Mouse (Mus musculus): ENCODE results near the gene Sbp. TPM values are rescaled to one million over a fixed set of nuclear protein-coding genes. Genes with fewer than 3 reads are reported as not detected.

The Sbp gene
- polyA plus RNA-seq, 1 experiment from 2014 or later: not detected

DNA sequence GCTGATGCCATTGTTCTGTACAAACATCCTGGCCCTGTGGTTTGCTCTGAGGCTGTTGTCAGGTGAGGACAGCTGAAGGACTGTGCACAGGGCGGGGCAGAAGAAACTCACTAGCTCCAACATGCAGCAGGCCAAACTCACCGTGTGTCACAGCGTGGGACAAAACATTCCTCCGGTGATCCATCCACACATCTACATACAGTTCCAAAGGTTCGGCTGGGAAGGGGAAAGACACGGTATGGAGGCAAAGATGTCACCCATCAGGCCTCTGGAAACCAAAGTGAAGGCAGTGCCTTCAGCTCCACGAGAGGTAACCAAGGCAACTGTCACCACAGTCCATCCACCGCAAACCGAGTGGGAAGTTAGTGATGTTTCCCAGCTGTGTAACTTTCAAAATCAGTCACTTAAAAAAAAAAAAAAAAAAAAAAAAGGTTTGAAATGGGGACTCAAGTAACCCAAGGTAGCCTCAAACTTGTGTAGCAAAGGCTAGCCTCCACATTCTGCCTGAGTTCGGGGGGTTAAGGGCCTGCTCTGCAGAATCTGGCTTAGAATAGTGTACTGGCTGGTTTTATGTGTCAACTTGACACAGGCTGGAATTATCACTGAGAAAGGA lies 38.9 kb downstream of the Sbp start, which contains the start of gene Prss30:
Gene Prss30, minus strand, starts transcription at position 270 of the 613 bp plus-strand sequence.
- DNase-seq (ENCODE audit: low spot score): no peak
- no peaks in the 10 kb centered on the region for H3K36me3 ChIP-seq (ENCODE audit: control insufficient read depth, insufficient read depth, low read length)
- H3K9me3 ChIP-seq (replicated peaks; ENCODE audit: control insufficient read depth, low read length): no peaks in the 10 kb centered on the region
- no peaks in the 10 kb centered on the region for H3K27me3 ChIP-seq (replicated peaks; ENCODE audit: control insufficient read depth, insufficient read depth, low read length)
- ATAC-seq: no peak
- no peak within 1 kb of the TSS for H3K9ac ChIP-seq (ENCODE audit: low read length)
- H3K4me3 ChIP-seq (ENCODE audit: low read depth, low read length): no peak within 1 kb of the TSS
- WGBS: 87% methylated on average over 10 of the region's 10 CpGs
- H3K27ac ChIP-seq (ENCODE audit: low read depth, low read length): no peak within 1 kb of the TSS
- H3K4me2 ChIP-seq (ENCODE audit: low read length): no peak within 1 kb of the TSS
- no peaks in the 10 kb centered on the region for H3K4me1 ChIP-seq (ENCODE audit: control insufficient read depth, insufficient read depth, low read length)

DNA sequence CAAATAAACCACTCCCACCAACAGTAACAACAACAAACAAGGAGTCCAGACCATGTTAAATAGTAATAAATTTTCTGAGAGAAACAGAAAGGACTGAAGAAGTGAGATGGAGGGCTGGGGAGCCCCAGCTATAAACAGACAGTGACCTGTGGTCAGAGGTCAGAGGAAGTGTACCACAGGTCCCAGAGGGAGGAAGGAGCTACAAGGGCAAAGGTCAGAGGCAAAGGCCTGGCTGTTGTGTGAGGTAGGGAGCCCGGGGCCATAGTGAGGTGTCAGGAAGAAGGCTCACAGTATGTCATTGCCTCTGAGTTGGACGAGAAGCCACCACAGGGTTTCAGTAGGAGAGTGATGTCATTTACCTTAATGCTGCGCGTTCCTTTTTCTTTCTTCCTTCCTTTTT lies 41.4 kb downstream of the Sbp start:
- H3K27me3 ChIP-seq (replicated peaks; ENCODE audit: control insufficient read depth, insufficient read depth, low read length): no peaks in the 10 kb centered on the region
- no peak for DNase-seq (ENCODE audit: low spot score)
- H3K4me2 ChIP-seq (ENCODE audit: low read length): no peak overlapping the region
- H3K4me3 ChIP-seq (ENCODE audit: low read depth, low read length): no peak overlapping the region
- H3K9me3 ChIP-seq (replicated peaks; ENCODE audit: control insufficient read depth, low read length): no peaks in the 10 kb centered on the region
- H3K36me3 ChIP-seq (ENCODE audit: control insufficient read depth, insufficient read depth, low read length): no peaks in the 10 kb centered on the region
- no peak overlapping the region for H3K27ac ChIP-seq (ENCODE audit: low read depth, low read length)
- no peak overlapping the region for H3K9ac ChIP-seq (ENCODE audit: low read length)
- whole genome bisulfite sequencing: 78% methylated on average over 4 of the region's 4 CpGs
- ATAC-seq: no peak
- H3K4me1 ChIP-seq (ENCODE audit: control insufficient read depth, insufficient read depth, low read length): no peaks in the 10 kb centered on the region

DNA sequence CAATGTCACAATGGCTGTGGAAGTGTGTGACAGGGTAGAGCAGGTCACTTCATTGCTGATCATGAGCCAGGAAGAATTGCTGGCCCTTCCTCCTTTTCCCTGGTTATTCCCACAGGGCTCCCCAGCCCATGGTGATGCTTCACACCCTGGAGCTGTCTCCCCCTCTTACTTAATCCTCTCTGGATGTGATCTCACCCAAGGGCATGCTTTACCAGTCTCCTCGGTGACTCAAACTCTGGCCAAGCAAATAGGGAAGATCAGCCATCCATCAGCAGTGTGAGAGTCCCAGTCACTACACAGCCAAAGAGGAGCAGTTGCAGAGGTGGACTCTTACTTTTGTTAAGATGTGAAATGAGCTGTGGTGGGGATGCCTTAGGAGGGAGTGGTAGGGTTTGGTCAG lies 43.5 kb downstream of the Sbp start:
- ATAC-seq (no peak), DNase-seq (ENCODE audit: low spot score) (no peak)
- H3K9ac ChIP-seq (ENCODE audit: low read length): no peak overlapping the region
- 89% methylated on average over 1 of the region's 1 CpGs for WGBS
- no peak overlapping the region for H3K4me3 ChIP-seq (ENCODE audit: low read depth, low read length)
- no peaks in the 10 kb centered on the region for H3K27me3 ChIP-seq (replicated peaks; ENCODE audit: control insufficient read depth, insufficient read depth, low read length)
- H3K4me2 ChIP-seq (ENCODE audit: low read length): no peak overlapping the region
- no peaks in the 10 kb centered on the region for H3K36me3 ChIP-seq (ENCODE audit: control insufficient read depth, insufficient read depth, low read length)
- H3K27ac ChIP-seq (ENCODE audit: low read depth, low read length): no peak overlapping the region
- H3K9me3 ChIP-seq (replicated peaks; ENCODE audit: control insufficient read depth, low read length): no peaks in the 10 kb centered on the region
- H3K4me1 ChIP-seq (ENCODE audit: control insufficient read depth, insufficient read depth, low read length): no peaks in the 10 kb centered on the region

DNA sequence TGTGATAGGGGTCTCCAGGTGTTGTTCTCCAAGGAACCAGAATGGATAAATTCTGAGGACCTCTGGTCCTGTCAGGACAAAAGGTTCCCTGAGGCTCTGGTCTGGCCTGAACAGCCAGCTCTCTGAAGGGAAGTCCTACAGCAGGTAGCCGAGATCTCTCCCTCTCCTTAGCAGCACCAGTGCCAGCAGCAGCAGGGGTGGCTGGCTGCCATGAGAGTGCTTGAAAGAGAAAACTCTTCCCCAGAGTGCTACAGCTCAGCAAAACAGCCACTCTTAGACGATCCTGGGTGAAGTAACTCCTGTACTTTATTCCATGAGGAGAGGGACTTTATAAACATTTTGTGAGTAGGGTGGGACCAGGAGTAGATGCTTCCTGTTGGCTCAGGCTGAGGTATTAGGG lies 48.3 kb downstream of the Sbp start:
- H3K4me3 ChIP-seq (ENCODE audit: low read depth, low read length): no peak overlapping the region
- DNase-seq (ENCODE audit: low spot score): no peak
- ATAC-seq: no peak

DNA sequence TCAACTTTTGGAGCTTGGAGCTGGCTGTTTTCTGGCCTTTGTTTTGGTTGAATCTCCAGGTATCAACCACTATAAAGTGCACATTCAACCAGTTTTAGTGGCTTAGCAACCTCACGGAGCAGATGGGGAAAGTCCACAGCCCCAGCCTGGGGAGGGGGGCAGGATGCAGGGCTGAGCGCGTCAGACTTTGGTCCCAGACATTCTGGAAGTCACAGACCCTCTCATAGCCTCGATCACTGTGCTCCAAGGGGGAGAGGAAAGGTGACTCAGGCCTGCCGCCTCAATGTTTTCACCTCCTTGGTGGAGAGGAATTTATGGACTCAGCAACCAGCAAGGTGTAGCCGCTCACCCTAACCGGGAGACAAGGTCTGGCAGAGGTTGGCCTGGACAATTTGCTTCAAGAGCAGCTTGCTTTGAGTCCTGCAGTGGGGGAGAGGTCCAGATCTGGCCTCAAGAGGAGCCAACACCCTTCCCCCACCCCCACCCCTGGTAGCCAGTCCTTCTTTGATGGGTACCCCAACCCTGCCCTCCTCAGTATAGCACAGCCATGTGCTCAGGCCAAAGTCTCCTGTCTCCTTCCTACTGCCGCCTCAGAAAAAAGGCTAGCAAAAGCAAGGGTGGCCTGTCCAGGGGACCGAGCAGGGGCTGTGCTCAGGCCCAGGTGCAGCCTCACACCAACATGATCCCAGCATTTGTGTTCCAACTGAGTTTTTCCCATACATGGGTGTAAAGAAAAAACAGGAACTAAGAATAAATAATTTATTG lies 51.5 kb downstream of the Sbp start:
- Histone ChIP-seq H3K27ac (ENCODE audit: low read depth, low read length) (no peak overlapping the region), H3K4me2 (ENCODE audit: low read length) (peak overlapping the region; percentile 48), H3K9me3 (replicated peaks; ENCODE audit: control insufficient read depth, low read length) (no peaks in the 10 kb centered on the region), H3K9ac (ENCODE audit: low read length) (peak overlapping the region; percentile 45; the same call in 1 of the 2 replicates), H3K27me3 (replicated peaks; ENCODE audit: control insufficient read depth, insufficient read depth, low read length) (no peaks in the 10 kb centered on the region), H3K36me3 (ENCODE audit: control insufficient read depth, insufficient read depth, low read length) (no peaks in the 10 kb centered on the region), H3K4me3 (ENCODE audit: low read depth, low read length) (peak overlapping the region; percentile 17; the same call in 1 of the 2 replicates), H3K4me1 (ENCODE audit: control insufficient read depth, insufficient read depth, low read length) (no peaks in the 10 kb centered on the region)
- ATAC-seq (peak; percentile 62), DNase-seq (ENCODE audit: low spot score) (no peak)
- 69% methylated on average over 9 of the region's 9 CpGs for WGBS

More for the DNA sequence above, 48.3 kb downstream of the Sbp start:
- WGBS: 42% methylated on average over 2 of the region's 2 CpGs
- no peaks in the 10 kb centered on the region for H3K36me3 ChIP-seq (ENCODE audit: control insufficient read depth, insufficient read depth, low read length)
- H3K27me3 ChIP-seq (replicated peaks; ENCODE audit: control insufficient read depth, insufficient read depth, low read length): no peaks in the 10 kb centered on the region
- H3K4me2 ChIP-seq (ENCODE audit: low read length): no peak overlapping the region
- H3K9ac ChIP-seq (ENCODE audit: low read length): no peak overlapping the region
- no peaks in the 10 kb centered on the region for H3K4me1 ChIP-seq (ENCODE audit: control insufficient read depth, insufficient read depth, low read length)
- no peaks in the 10 kb centered on the region for H3K9me3 ChIP-seq (replicated peaks; ENCODE audit: control insufficient read depth, low read length)
- no peak overlapping the region for H3K27ac ChIP-seq (ENCODE audit: low read depth, low read length)

DNA sequence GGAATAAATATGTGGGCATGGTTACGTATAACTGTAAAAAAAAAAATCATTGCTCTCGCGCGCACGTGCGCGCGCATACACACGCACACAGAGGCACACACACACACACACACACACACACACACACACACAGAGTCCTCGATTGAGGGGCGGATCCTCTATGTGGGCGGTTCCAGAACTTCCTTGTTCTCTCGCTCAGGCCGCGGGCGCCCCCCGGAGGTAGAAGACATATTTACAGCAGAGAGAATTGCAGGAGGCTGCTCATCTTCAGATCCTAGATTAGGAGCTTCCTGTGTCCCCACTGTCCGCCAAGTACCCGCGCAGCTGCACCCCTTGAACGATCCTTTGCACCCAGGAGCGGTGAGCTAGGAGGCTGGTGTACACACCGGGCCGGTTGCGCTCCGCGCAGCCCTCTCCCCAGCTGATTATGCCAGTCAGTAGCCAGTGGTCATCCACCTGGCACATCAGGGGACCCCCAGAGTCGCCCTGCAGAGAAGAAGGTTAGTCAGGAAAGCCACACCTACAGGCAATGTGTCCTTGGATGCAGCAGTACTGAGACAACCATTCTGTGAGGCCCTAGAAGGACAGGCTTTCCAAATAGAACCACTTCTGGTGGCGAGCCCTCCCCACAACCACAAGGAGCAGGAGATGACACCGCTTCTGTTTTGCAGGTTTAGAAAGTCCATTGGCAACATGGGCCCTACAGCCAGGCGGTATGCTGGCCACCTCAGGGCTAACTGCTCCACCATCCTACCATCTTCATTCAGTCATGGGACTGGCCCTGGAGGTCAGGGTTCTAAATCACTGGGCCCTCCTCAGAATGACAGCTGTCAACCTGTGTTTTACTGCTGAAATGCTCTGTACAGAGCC lies 52.3 kb downstream of the Sbp start:
- Histone ChIP-seq H3K4me3 (ENCODE audit: low read depth, low read length) (peak overlapping the region; percentile 17; the same call in 1 of the 2 replicates), H3K9me3 (replicated peaks; ENCODE audit: control insufficient read depth, low read length) (no peaks in the 10 kb centered on the region), H3K4me2 (ENCODE audit: low read length) (peak overlapping the region; percentile 48), H3K27me3 (replicated peaks; ENCODE audit: control insufficient read depth, insufficient read depth, low read length) (no peaks in the 10 kb centered on the region), H3K9ac (ENCODE audit: low read length) (peak overlapping the region; percentile 61), H3K27ac (ENCODE audit: low read depth, low read length) (no peak overlapping the region), H3K4me1 (ENCODE audit: control insufficient read depth, insufficient read depth, low read length) (no peaks in the 10 kb centered on the region), H3K36me3 (ENCODE audit: control insufficient read depth, insufficient read depth, low read length) (no peaks in the 10 kb centered on the region)
- DNase-seq (ENCODE audit: low spot score) (peak; percentile 95), ATAC-seq (peak; percentile 86)
- WGBS: 8% methylated on average over 31 of the region's 31 CpGs

DNA sequence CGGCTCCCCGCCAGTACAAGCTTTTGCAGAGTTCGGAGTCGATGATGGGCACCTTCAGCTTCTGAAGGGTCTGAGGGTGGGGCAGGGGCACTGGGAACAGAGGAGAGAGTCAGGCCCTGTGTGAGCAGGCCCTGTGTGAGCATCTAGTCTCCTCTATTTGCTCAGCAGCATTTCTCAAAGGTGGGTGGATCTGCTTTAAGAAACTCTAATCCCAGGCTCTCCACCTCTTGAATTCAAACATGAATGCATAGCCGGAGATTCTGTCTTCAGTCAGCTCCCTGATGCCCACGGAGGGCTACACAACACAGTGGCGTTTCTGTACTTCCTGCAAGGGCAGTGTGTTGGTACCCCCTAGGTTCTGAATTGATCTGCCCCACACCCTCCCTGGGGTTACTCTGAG lies 53.2 kb downstream of the Sbp start:
- Histone ChIP-seq H3K27ac (ENCODE audit: low read depth, low read length) (no peak overlapping the region), H3K4me1 (ENCODE audit: control insufficient read depth, insufficient read depth, low read length) (no peaks in the 10 kb centered on the region), H3K27me3 (replicated peaks; ENCODE audit: control insufficient read depth, insufficient read depth, low read length) (no peaks in the 10 kb centered on the region), H3K9ac (ENCODE audit: low read length) (no peak overlapping the region), H3K36me3 (ENCODE audit: control insufficient read depth, insufficient read depth, low read length) (no peaks in the 10 kb centered on the region), H3K9me3 (replicated peaks; ENCODE audit: control insufficient read depth, low read length) (no peaks in the 10 kb centered on the region), H3K4me3 (ENCODE audit: low read depth, low read length) (no peak overlapping the region), H3K4me2 (ENCODE audit: low read length) (no peak overlapping the region)
- WGBS: 69% methylated on average over 7 of the region's 7 CpGs
- ATAC-seq (no peak), DNase-seq (ENCODE audit: low spot score) (no peak)
